Mouse (Mus musculus) neutrophil, adult 83 days (primary cell): ENCODE results near the gene Ntn5. TPM values are rescaled to one million over a fixed set of nuclear protein-coding genes. Genes with fewer than 3 reads are reported as not detected.

Source experiments
- total RNA-seq, 2 experiments: library from RNA; stranded (reverse); gene quantifications; one replicate each; pipeline ENCODE4 v1.2.4; 2023

Gene Ntn5
- not detected for total RNA-seq

GRCm38 (mm10) chr7:45683396-45684050, at the start of gene Ntn5:
Gene Ntn5 (plus strand): TSS chr7:45684022.

GRCm38 (mm10) chr7:45639561-45640027, 44.2 kb upstream of the Ntn5 start, which contains the start of gene Mamstr:
Gene Mamstr (plus strand): TSS chr7:45639977.

GRCm38 (mm10) chr7:45666161-45666560, 17.7 kb upstream of the Ntn5 start, which contains the start of gene Fut2:
Gene Fut2 (minus strand): TSS chr7:45666394.

GRCm38 (mm10) chr7:45693921-45694591, 10.2 kb downstream of the Ntn5 start, which contains the start of gene Sec1:
Gene Sec1 (minus strand): TSS chr7:45694402.

GRCm38 (mm10) chr7:45699523-45700141, 15.8 kb downstream of the Ntn5 start, which contains the start of gene Car11:
Gene Car11 (plus strand): TSS chr7:45699843.

GRCm38 (mm10) chr7:45704730-45705442, 21.1 kb downstream of the Ntn5 start, which contains the start of gene Dbp:
Gene Dbp (plus strand): TSS chr7:45705088.

GRCm38 (mm10) chr7:45715090-45715708, 31.4 kb downstream of the Ntn5 start, which contains the start of gene Rpl18:
Gene Rpl18 (plus strand): TSS chr7:45715457.

GRCm38 (mm10) chr7:45717918-45718297, 34.1 kb downstream of the Ntn5 start, which contains the start of gene Sphk2:
Gene Sphk2 (minus strand): TSS chr7:45718002.

GRCm38 (mm10) chr7:45720413-45721233, 36.8 kb downstream of the Ntn5 start, which contains the start of gene Fam83e:
Gene Fam83e (plus strand): TSS chr7:45721212.

GRCm38 (mm10) chr7:45725713-45726112, 41.9 kb downstream of the Ntn5 start, which contains the start of gene Spaca4:
Gene Spaca4 (minus strand): TSS chr7:45725813.

Other genes with a start within 250 kb of the Ntn5 start
- 10 to 100 TPM; 58.1 to 59.5 TPM for gene Gys1, start 249.2 kb upstream of the Ntn5 start, total RNA-seq
- gene Ruvbl2, start 245.9 kb upstream of the Ntn5 start, total RNA-seq, result 10 to 100 TPM; 39.6 to 42.2 TPM
- 1,000 to 10,000 TPM; 1,390 to 1,483 TPM for gene Ftl1, start 224.1 kb upstream of the Ntn5 start, total RNA-seq
- 10 to 100 TPM; 42.0 to 45.1 TPM for gene Bax, start 217.1 kb upstream of the Ntn5 start, total RNA-seq
- gene Tulp2, start 202.1 kb upstream of the Ntn5 start, total RNA-seq, result not detected
- gene Gm45808, start 197.2 kb upstream of the Ntn5 start, total RNA-seq, result 1 to 10 TPM; 1.2 to 2.5 TPM
- gene Dhdh, start 195.2 kb upstream of the Ntn5 start, total RNA-seq, result 1 to 10 TPM; 5.9 to 6.1 TPM
- 100 to 1,000 TPM; 111 to 114 TPM for gene Nucb1, start 173.6 kb upstream of the Ntn5 start, total RNA-seq
- 100 to 1,000 TPM; 253 to 370 TPM for gene Ppp1r15a, start 157.8 kb upstream of the Ntn5 start, total RNA-seq
- gene Plekha4, start 157.7 kb upstream of the Ntn5 start, total RNA-seq, result under 1 TPM in 1 of 2 experiments, not detected in 1; 0.15 TPM
- not detected for gene Hsd17b14, start 129.1 kb upstream of the Ntn5 start, total RNA-seq
- 10 to 100 TPM; 39.9 to 42.5 TPM for gene Bcat2, start 113.9 kb upstream of the Ntn5 start, total RNA-seq
- not detected for gene Fgf21, start 68.5 kb upstream of the Ntn5 start, total RNA-seq
- under 1 TPM in 1 of 2 experiments, not detected in 1; 0.22 TPM for gene Fut1, start 66.7 kb upstream of the Ntn5 start, total RNA-seq
- not detected for gene Izumo1, start 62.2 kb upstream of the Ntn5 start, total RNA-seq
- 1 to 10 TPM; 1.9 to 2.0 TPM for gene Rasip1, start 56.5 kb upstream of the Ntn5 start, total RNA-seq
- gene Mamstr, start 44.0 kb upstream of the Ntn5 start, total RNA-seq, result under 1 TPM; 0.13 to 0.73 TPM
- not detected for gene Fut2, start 17.6 kb upstream of the Ntn5 start, total RNA-seq
- under 1 TPM in 1 of 2 experiments, not detected in 1; 0.26 TPM for gene Sec1, start 10.4 kb downstream of the Ntn5 start, total RNA-seq
- not detected for gene Car11, start 15.8 kb downstream of the Ntn5 start, total RNA-seq
- 1 to 10 TPM; 5.3 TPM for gene Dbp, start 21.1 kb downstream of the Ntn5 start, total RNA-seq
- gene Rpl18, start 31.4 kb downstream of the Ntn5 start, total RNA-seq, result 100 to 1,000 TPM; 782 to 910 TPM
- gene Sphk2, start 34.0 kb downstream of the Ntn5 start, total RNA-seq, result 10 to 100 TPM; 39.2 to 41.2 TPM
- under 1 TPM; 0.55 to 0.64 TPM for gene Fam83e, start 37.2 kb downstream of the Ntn5 start, total RNA-seq
- gene Spaca4, start 41.8 kb downstream of the Ntn5 start, total RNA-seq, result not detected
- not detected for gene Lmtk3, start 99.7 kb downstream of the Ntn5 start, total RNA-seq
- gene Sult2b1, start 100.6 kb downstream of the Ntn5 start, total RNA-seq, result not detected
- gene Cyth2, start 130.6 kb downstream of the Ntn5 start, total RNA-seq, result 10 to 100 TPM; 68.3 to 83.9 TPM
- under 1 TPM; 0.20 to 0.33 TPM for gene Kcnj14, start 140.8 kb downstream of the Ntn5 start, total RNA-seq
- 1 to 10 TPM; 5.4 to 5.9 TPM for gene Grwd1, start 146.9 kb downstream of the Ntn5 start, total RNA-seq
- 10 to 100 TPM; 65.3 to 69.5 TPM for gene Kdelr1, start 188.8 kb downstream of the Ntn5 start, total RNA-seq
- under 1 TPM; 0.15 to 0.22 TPM for gene Grin2d, start 194.4 kb downstream of the Ntn5 start, total RNA-seq
- under 1 TPM; 0.82 to 0.85 TPM for gene Syngr4, start 212.7 kb downstream of the Ntn5 start, total RNA-seq
- 1 to 10 TPM; 7.0 to 7.5 TPM for gene Tmem143, start 212.9 kb downstream of the Ntn5 start, total RNA-seq
- 100 to 1,000 TPM; 379 to 407 TPM for gene Emp3, start 237.4 kb downstream of the Ntn5 start, total RNA-seq
- 1 to 10 TPM; 4.8 to 7.6 TPM for gene Ccdc114, start 240.1 kb downstream of the Ntn5 start, total RNA-seq